Comparison of ENCODE assay signal across 7 mouse cellular contexts in the genomic region with DNA sequence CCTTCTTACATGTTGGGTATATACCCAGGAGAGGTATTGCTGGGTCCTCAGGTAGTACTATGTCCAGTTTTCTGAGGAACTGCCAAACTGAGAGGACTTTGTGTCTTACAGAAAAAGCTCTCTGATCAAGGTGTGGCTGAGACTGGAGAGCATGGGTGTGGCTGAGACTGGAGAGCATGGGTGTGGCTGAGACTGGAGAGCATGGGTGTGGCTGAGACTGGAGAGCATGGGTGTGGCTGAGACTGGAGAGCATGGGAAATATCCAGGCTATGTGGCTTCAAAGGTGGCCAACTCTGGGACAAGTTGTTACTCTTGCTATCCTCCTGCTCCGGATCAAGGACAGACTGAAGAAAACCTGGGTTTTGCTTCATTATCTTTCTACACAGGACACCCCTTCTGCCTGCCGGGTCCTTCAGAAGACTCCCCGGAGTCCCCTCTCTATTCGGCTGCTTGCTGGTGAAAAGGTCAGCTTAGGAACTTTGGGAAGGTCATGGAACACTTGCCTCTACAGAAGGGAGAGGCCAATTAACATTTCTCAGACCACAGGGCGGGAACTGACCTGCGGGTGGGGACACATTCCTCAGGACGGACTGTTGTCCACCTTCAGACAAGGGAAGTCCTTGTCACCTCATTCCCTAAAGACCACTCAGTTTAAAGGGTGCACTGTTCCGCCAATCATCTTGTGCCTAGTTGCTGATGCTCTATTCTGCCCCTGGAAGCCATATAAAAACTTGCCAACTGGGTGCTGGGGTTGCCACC. TPM values are rescaled to one million over a fixed set of nuclear protein-coding genes. Genes with fewer than 3 reads are reported as not detected.
"Had no signal": no experiment of that assay in that cellular context is flagged by ENCODE, and none has a peak within 500 bp of the region (broad histone marks: within the 10 kb centered on the region; RNA-seq: fewer than 3 reads in every experiment).

No protein-coding gene starts in this region.

RNA-seq across cellular contexts. Expression of a gene that starts 4.9 kb away (rescaled TPM):
- total RNA-seq: left cerebral cortex, adult 18-20 months; left cerebral cortex, postnatal 4 days; monocyte, adult 5-6 weeks; neutrophil, adult 5-6 weeks had no signal
- polyA plus RNA-seq: limb, embryonic 13.5 days; midbrain, embryonic 11.5 days; midbrain, embryonic 15.5 days had no signal
